Mouse (Mus musculus): ENCODE data around the gene Ttll2. TPM values are rescaled to one million over a fixed set of nuclear protein-coding genes. Genes with fewer than 3 reads are reported as not detected.
"Not testable (repeated sequence)": the region's sequence is repeated elsewhere in the genome, so short reads cannot be mapped to it uniquely, and the experiment has no call there.

The Ttll2 gene
- polyA plus RNA-seq, 1 experiment from 2014 or later: not detected

GRCm38 (mm10) chr17:7366676-7367374, 14.3 kb upstream of the Ttll2 start:
- ATAC-seq: peak; percentile 92
- not testable (repeated sequence) for H3K4me2 ChIP-seq (ENCODE audit: low read length); H3K4me1 ChIP-seq (replicated peaks; ENCODE audit: control insufficient read depth, insufficient read depth, low read length); H3K9ac ChIP-seq (replicated peaks; ENCODE audit: low read depth, low read length); H3K9me3 ChIP-seq (ENCODE audit: control insufficient read depth, low read length); H3K27me3 ChIP-seq (replicated peaks; ENCODE audit: control insufficient read depth, insufficient read depth, low read length); H3K36me3 ChIP-seq (ENCODE audit: control insufficient read depth, insufficient read depth); H3K4me3 ChIP-seq (replicated peaks; ENCODE audit: low read length); H3K27ac ChIP-seq (ENCODE audit: low read length)
- WGBS: 10% methylated on average over 4 of the region's 7 CpGs

GRCm38 (mm10) chr17:7366265-7366664, 13.8 kb upstream of the Ttll2 start:
- H3K27ac ChIP-seq (ENCODE audit: low read length): peak overlapping the region; percentile 58; the same call in 1 of the 2 replicates
- not testable (repeated sequence) for H3K4me3 ChIP-seq (replicated peaks; ENCODE audit: low read length); H3K4me2 ChIP-seq (ENCODE audit: low read length); H3K9ac ChIP-seq (replicated peaks; ENCODE audit: low read depth, low read length); H3K36me3 ChIP-seq (ENCODE audit: control insufficient read depth, insufficient read depth); H3K4me1 ChIP-seq (replicated peaks; ENCODE audit: control insufficient read depth, insufficient read depth, low read length); H3K27me3 ChIP-seq (replicated peaks; ENCODE audit: control insufficient read depth, insufficient read depth, low read length); H3K9me3 ChIP-seq (ENCODE audit: control insufficient read depth, low read length)
- no CpG with 5 or more reads among the region's 1 CpGs for WGBS
- ATAC-seq: peak; percentile 25

- not testable (repeated sequence) for H3K4me2 ChIP-seq (ENCODE audit: low read length); H3K9me3 ChIP-seq (ENCODE audit: control insufficient read depth, low read length); H3K4me1 ChIP-seq (replicated peaks; ENCODE audit: control insufficient read depth, insufficient read depth, low read length); H3K36me3 ChIP-seq (ENCODE audit: control insufficient read depth, insufficient read depth); H3K27ac ChIP-seq (ENCODE audit: low read length); H3K27me3 ChIP-seq (replicated peaks; ENCODE audit: control insufficient read depth, insufficient read depth, low read length); H3K4me3 ChIP-seq (replicated peaks; ENCODE audit: low read length); ATAC-seq; H3K9ac ChIP-seq (replicated peaks; ENCODE audit: low read depth, low read length)
- no CpG with 5 or more reads among the region's 3 CpGs for WGBS
These were observed 13.1 kb upstream of the Ttll2 start for GRCm38 (mm10) chr17:7365615-7366014.

GRCm38 (mm10) chr17:7360749-7361465, 8.4 kb upstream of the Ttll2 start:
- peak; percentile 65 for ATAC-seq
- WGBS: 60% methylated on average over 9 of the region's 9 CpGs
- not testable (repeated sequence) for H3K27me3 ChIP-seq (replicated peaks; ENCODE audit: control insufficient read depth, insufficient read depth, low read length); H3K4me2 ChIP-seq (ENCODE audit: low read length); H3K4me1 ChIP-seq (replicated peaks; ENCODE audit: control insufficient read depth, insufficient read depth, low read length); H3K9ac ChIP-seq (replicated peaks; ENCODE audit: low read depth, low read length); H3K36me3 ChIP-seq (ENCODE audit: control insufficient read depth, insufficient read depth); H3K4me3 ChIP-seq (replicated peaks; ENCODE audit: low read length); H3K9me3 ChIP-seq (ENCODE audit: control insufficient read depth, low read length); H3K27ac ChIP-seq (ENCODE audit: low read length)

- H3K27ac ChIP-seq (ENCODE audit: low read length); H3K4me3 ChIP-seq (replicated peaks; ENCODE audit: low read length); H3K9ac ChIP-seq (replicated peaks; ENCODE audit: low read depth, low read length); H3K36me3 ChIP-seq (ENCODE audit: control insufficient read depth, insufficient read depth); H3K9me3 ChIP-seq (ENCODE audit: control insufficient read depth, low read length); H3K27me3 ChIP-seq (replicated peaks; ENCODE audit: control insufficient read depth, insufficient read depth, low read length); H3K4me1 ChIP-seq (replicated peaks; ENCODE audit: control insufficient read depth, insufficient read depth, low read length); H3K4me2 ChIP-seq (ENCODE audit: low read length); ATAC-seq: not testable (repeated sequence)
- WGBS: 63% methylated on average over 4 of the region's 4 CpGs
These were observed 7.3 kb upstream of the Ttll2 start for GRCm38 (mm10) chr17:7359806-7360205.

- H3K36me3 ChIP-seq (ENCODE audit: control insufficient read depth, insufficient read depth); H3K4me2 ChIP-seq (ENCODE audit: low read length); H3K9ac ChIP-seq (replicated peaks; ENCODE audit: low read depth, low read length); H3K27ac ChIP-seq (ENCODE audit: low read length); H3K27me3 ChIP-seq (replicated peaks; ENCODE audit: control insufficient read depth, insufficient read depth, low read length); H3K4me1 ChIP-seq (replicated peaks; ENCODE audit: control insufficient read depth, insufficient read depth, low read length); H3K9me3 ChIP-seq (ENCODE audit: control insufficient read depth, low read length); H3K4me3 ChIP-seq (replicated peaks; ENCODE audit: low read length): not testable (repeated sequence)
- 52% methylated on average over 1 of the region's 3 CpGs for WGBS
- ATAC-seq: peak; percentile 43; the same call in 1 of the 2 replicates
These were observed 3.7 kb downstream of the Ttll2 start for GRCm38 (mm10) chr17:7348765-7349164.

GRCm38 (mm10) chr17:7337381-7337780, 15.1 kb downstream of the Ttll2 start:
- not testable (repeated sequence) for ATAC-seq; H3K4me2 ChIP-seq (ENCODE audit: low read length); H3K9ac ChIP-seq (replicated peaks; ENCODE audit: low read depth, low read length); H3K27me3 ChIP-seq (replicated peaks; ENCODE audit: control insufficient read depth, insufficient read depth, low read length); H3K4me1 ChIP-seq (replicated peaks; ENCODE audit: control insufficient read depth, insufficient read depth, low read length); H3K9me3 ChIP-seq (ENCODE audit: control insufficient read depth, low read length); H3K36me3 ChIP-seq (ENCODE audit: control insufficient read depth, insufficient read depth); H3K27ac ChIP-seq (ENCODE audit: low read length); H3K4me3 ChIP-seq (replicated peaks; ENCODE audit: low read length)
- 69% methylated on average over 7 of the region's 9 CpGs for WGBS

DNA sequence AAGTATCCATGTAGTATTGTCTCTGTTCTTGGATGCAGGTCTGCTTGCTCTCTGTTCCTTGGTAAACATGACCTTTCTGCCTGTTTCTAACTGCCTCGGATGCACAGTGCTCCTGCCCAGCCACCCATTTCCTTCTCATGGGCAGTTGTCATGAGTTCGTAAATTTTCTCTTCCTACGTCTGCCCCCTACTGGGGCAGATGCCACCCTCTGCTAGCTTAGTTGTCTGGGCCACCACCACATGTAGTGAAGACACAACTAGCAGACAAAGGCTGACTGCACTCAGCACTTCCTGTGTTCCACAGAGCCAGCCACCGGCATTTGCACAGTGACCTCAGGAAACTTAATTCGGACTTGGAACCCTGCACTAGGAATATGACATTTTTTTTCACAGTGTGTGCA, 19.8 kb downstream of the Ttll2 start:
- not testable (repeated sequence) for H3K9me3 ChIP-seq (ENCODE audit: control insufficient read depth, low read length); H3K4me2 ChIP-seq (ENCODE audit: low read length); ATAC-seq

GRCm38 (mm10) chr17:7326415-7326814, 26.1 kb downstream of the Ttll2 start:
- not testable (repeated sequence) for H3K9me3 ChIP-seq (ENCODE audit: control insufficient read depth, low read length); H3K27ac ChIP-seq (ENCODE audit: low read length); H3K36me3 ChIP-seq (ENCODE audit: control insufficient read depth, insufficient read depth); H3K9ac ChIP-seq (replicated peaks; ENCODE audit: low read depth, low read length); H3K27me3 ChIP-seq (replicated peaks; ENCODE audit: control insufficient read depth, insufficient read depth, low read length); H3K4me2 ChIP-seq (ENCODE audit: low read length); H3K4me3 ChIP-seq (replicated peaks; ENCODE audit: low read length); H3K4me1 ChIP-seq (replicated peaks; ENCODE audit: control insufficient read depth, insufficient read depth, low read length); ATAC-seq
- WGBS: 87% methylated on average over 3 of the region's 8 CpGs

More for the DNA sequence above, 19.8 kb downstream of the Ttll2 start:
- not testable (repeated sequence) for H3K9ac ChIP-seq (replicated peaks; ENCODE audit: low read depth, low read length); H3K36me3 ChIP-seq (ENCODE audit: control insufficient read depth, insufficient read depth); H3K4me1 ChIP-seq (replicated peaks; ENCODE audit: control insufficient read depth, insufficient read depth, low read length); H3K27me3 ChIP-seq (replicated peaks; ENCODE audit: control insufficient read depth, insufficient read depth, low read length); H3K4me3 ChIP-seq (replicated peaks; ENCODE audit: low read length); H3K27ac ChIP-seq (ENCODE audit: low read length)
- WGBS: 100% methylated on average over 2 of the region's 5 CpGs

All from forebrain, embryonic 16.5 days (tissue).